Mouse (Mus musculus): ENCODE data around the gene Lpar2.

Gene Lpar2

DNA sequence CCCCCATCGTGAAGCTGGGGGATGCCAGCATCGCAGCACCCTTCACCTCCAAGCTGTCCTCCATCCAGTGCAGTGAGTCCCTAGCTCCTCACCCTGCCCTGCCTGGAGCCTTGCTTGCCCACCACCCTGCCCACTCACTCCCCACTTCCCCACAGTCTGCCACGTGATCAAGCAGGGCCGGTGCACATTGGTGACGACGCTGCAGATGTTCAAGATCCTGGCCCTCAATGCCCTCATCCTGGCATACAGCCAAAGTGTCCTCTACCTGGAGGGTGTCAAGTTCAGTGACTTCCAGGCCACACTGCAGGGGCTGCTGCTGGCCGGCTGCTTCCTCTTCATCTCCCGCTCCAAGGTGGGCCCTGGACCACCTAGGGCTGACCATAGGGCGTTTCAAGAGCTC lies 16.7 kb upstream of the Lpar2 start:
- peak in 1 of 2 experiments; percentile 26 for DNase-seq (ENCODE audit: low spot score in 2 of 2)

DNA sequence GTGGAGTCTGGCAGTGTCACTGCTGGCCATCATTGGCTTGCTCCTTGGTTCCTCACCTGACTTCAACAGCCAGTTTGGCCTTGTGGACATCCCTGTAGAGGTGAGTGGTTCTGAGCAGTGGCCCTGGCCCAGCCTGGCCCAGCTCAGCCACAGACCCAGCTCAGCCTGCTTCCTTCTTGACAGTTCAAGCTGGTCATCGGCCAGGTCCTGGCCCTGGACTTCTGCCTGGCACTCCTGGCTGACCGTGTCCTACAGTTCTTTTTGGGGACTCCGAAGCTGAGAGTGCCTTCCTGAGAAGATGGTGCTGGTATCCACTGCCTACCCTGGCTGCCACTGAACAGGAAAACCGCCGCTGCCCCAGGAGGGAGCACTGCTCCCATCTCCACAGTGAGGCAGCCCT lies 15.0 kb upstream of the Lpar2 start:
- DNase-seq (ENCODE audit: low spot score in 2 of 2), result peak; percentile 30 to 36

DNA sequence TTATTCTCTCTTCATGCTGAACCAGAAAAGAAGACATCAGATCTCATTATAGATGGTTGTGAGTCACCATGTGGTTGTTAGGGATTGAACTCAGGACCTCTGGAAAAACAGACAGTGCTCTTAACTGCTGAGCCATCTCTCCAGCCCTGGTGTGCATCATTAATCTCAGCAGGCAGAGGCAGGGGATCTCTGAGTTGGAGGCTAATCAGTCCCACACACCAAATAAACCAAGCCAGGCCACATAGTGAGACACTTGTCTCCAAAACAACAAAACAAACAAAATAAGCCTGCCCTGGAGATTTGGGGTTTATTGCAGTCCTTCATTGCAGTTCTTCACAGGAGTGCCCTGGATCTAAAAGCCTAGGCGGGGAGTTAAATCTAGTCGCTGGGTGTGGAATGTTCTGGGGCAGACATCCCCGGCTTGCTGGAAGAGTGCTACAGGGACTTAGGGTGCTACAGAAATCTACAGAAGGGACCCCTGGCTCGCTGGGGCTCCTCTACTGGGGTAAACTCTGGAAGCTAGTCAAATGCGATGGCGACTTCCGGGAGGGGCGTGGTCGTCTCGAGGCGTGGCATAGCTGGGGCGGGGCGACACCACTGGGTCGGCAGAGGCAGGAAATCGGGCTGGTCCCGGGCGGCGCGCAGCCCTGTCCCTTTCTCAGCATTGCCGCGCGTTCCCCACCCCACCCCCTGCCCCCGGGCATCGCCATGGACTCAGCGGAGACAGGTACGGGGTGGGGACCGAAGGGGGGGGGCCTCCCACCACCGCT lies 13.9 kb upstream of the Lpar2 start, which contains the start of gene Gmip:
Gene Gmip (plus strand): TSS at position 586 of the 770 bp plus-strand sequence.
- peak; percentile 75 to 78 for DNase-seq (ENCODE audit: low spot score in 2 of 2)

DNA sequence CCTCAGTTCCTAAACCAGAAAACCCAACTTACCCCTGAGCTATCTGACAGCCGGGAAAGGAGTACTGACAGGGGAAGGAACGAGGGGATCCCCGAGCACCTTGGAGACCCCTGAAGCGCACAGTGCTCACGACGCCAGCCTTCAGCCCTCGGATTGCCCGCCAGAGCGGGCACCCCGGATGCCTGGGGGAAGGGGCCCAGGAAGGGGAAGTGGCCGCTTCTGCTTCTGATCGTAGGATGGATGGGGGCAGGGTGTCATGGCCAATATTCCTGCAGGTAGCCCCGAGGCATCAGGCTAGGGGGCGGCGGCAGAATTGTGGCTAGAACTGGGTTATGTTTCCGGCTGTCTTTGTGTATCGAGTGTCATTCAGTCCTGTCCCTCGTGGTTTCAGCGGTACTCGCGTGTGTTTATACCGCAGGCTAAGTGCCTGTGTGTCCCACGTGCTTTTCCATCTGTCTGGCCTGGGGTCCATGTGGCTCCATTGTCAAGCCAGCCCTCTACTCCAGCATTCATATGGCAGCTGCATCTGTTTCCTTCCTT lies 13.3 kb upstream of the Lpar2 start:
- peak; percentile 65 to 80 for DNase-seq (ENCODE audit: low spot score in 2 of 2)

DNA sequence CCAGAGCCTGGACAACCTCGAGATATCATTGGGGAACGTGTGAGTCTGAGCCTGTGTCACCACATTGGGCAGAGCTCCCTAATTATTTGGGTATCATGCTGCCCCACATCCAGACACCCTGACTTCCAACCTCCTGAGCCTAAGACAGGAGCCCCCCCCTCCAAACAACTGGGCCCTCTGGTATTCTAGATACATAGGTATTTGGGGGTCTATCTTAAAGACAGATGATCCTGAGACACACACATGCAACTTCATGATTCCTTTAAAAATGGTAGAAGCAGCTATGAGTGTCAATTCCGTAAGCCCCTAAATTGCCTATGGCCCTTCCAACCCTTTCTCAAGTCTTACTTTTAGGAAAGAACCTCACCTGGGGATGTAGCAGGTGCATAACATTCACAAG lies 12.4 kb upstream of the Lpar2 start:
- DNase-seq (ENCODE audit: low spot score in 2 of 2), result peak in 1 of 2 experiments; percentile 15

DNA sequence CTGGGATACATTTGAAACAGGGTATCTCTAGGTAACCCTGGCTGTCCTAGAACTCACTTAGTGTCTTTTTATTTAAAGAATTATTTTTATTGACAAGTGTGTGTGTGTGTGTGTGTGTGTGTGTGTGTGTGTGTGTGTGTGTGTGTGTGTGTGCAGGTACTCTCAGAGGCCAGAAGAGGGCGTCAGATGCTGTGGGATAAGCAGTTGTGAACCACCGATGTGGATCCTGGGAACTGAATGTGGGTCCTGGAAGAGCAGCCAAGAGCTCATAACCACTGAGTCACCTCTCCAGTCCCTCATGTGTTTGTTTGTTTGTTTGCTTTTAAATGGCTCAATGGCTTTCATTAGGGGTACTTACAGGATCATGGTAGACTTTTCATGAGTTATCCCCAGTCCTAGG lies 7.3 kb upstream of the Lpar2 start:
- DNase-seq (ENCODE audit: low spot score in 2 of 2), result no peak

DNA sequence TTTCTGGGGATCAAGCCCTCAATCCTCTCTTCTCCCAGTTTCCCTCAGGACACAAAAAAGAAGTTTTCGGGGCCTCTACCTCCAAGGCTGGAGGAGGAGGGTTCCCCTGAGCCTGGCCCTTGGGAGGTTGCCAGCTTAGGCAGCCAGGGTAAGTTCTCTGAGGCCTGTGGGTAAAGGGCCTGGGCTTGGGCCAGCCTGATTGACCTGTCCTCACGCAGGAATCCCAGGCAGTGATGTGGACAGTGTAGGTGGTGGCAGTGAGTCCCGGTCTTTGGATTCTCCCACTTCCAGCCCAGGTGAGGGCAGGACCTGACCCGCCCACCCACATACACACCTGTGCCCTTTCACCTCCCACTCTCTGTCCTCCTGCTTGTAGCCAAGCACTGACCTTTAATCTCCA lies 6.8 kb upstream of the Lpar2 start:
- DNase-seq (ENCODE audit: low spot score in 2 of 2), result no peak

DNA sequence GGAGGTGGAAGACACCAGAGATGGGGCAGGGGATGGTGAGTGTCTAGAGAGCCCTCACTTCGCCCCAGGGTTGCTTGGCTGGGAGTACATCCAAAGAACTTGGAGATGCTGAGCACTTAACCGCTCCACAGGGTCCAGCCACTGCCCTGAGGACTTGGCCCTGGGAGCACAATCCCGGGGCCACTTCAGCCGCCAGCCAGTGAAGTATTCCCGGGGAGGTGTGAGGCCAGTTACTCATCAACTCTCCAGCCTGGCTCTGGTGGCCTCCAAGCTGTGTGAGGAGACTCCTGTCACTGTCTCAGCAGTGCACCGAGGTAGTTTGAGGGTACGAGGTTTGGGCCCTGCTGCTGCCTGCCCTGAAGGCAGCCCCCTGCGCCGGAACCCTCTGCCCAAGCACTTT lies 1.8 kb upstream of the Lpar2 start:
- DNase-seq (ENCODE audit: low spot score in 2 of 2), result no peak

DNA sequence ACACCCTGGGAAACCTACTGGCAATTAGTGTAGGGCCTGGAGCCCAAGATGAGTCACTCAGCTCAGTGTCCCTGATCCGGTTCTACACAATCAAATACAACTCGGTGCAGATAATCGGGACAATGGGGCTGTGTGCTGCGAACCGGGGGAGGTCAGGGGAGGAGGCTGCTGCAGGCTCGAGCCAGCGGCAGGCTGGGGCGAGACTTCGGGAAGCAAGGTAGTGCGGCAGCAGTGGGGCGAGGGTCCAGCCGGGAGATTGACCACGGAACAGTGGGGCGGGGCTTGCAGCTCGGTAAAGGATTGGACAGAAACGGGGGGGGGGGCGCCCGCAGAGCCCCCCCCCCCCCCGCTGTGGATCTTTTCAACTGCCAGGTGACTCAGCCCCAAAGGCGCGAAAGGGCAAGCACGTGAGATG lies 251 bp upstream of the Lpar2 start:
- peak in 1 of 2 experiments; percentile 60 for DNase-seq (ENCODE audit: low spot score in 2 of 2)

DNA sequence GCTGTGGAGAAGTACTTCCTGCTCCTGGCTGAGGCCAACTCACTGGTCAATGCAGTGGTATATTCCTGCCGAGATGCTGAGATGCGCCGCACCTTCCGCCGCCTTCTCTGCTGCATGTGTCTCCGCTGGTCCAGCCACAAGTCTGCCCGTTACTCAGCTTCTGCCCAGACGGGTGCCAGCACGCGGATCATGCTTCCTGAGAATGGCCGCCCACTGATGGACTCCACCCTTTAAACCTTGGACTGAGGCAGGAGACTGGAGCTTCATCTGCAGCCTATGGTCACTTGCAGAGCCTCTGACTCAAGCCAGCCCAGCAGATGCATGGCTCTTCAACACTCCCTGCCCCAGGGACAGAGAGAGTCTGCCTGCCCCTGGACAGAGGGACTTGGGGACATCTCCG lies 4.1 kb downstream of the Lpar2 start:
- DNase-seq (ENCODE audit: low spot score in 2 of 2), result no peak

DNA sequence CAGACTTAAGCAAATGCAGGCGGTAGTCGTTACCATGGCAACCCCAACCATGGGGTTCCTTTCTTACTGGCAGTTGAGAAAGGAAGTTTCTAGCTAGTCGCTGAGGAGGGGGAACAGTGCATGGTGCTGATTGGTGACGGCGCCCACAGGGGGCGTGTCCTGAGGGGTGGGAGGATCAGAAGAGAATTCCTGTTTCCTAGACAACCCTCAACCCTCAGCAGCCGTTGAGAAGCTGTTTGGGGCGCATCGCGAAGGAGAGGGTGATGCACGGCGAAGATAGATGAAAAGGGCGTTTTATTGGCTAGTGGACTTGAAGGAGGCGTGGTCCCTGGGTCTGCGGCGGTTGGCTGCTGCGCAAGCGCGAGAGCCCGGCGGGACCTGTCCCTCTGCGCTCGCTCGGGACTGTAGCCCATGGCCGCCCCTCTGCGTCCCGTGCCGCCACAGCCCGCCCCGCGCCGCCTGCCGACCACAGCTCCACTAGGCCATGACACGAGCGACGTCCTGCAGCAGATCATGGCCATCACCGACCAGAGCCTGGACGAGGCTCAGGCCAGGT lies 10.1 kb downstream of the Lpar2 start, which contains the start of gene Pbx4:
Gene Pbx4 (plus strand): TSS at position 194 of the 556 bp plus-strand sequence.
- peak; percentile 97 to 99 for DNase-seq (ENCODE audit: low spot score in 2 of 2)

DNA sequence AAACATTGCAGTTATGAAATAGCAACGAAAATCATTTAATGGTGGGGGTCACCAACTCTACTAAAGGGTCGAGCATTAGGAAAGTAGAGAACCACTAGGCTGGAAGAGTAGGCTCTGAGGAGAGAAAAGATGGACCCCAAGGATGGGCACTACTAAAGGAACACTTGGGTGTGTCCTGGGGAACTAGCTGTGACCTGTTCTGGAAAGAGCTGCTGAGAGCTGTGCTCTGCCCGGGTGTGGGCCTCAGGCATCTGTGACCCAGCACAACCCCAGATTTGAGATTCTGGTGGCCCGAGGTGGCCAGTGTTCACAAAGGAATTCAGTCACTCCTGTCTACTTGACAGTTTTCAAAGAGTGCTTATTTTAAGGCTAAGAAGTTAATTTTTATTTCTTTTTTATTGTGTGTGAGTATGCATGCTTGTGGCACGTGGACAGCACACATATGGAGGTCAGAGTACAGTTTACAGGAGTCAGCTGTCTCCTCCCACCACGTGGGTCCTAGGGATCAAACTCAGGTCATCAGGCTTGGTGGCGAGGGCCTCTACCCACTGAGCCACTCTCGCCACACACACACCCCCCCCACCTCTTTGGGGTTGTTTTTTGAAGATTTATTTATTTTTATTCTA lies 14.9 kb downstream of the Lpar2 start:
- no peak for DNase-seq (ENCODE audit: low spot score in 2 of 2)

DNA sequence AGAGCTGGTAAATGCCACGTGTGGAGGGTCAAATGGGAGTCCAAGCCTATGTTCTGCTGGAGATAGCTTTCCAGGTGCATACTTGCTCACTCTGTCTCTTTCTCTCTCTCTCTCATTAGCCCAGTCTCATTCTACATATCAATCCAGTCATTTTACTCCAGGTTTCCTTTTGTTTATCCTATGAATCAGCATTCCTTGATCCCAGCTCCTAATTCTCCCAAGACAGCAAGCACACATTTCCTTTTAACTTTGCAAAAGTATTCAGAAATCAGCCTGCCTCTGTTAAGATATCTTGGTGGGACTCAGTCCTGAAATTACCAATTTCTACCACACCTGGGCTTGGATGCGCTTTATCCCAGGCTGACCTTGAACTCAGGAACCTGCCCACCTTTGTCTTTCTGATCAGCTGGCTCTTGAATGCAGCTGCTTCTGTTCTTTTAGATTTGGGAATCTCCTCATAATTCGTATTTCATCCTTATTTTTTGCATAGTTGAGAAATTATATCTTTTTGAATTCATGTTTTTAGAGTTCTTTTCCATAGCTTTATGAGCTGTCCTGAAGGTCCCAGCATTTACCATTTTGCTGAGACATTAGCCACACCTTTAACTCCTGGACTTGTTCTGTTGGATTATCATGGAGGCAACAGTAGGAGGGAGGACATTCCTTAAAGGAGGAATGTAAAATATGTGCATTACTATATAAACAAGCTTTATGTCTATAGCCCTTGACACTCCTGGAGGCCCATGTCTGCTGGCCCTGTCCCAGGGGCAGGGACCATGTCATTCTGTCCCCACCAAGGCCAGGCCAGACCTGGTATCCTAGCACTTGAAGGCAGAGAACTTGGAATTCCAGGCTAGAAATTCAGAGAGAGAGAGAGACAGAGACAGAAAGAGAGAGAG lies 25.2 kb downstream of the Lpar2 start:
- no peak for DNase-seq (ENCODE audit: low spot score in 2 of 2)

DNA sequence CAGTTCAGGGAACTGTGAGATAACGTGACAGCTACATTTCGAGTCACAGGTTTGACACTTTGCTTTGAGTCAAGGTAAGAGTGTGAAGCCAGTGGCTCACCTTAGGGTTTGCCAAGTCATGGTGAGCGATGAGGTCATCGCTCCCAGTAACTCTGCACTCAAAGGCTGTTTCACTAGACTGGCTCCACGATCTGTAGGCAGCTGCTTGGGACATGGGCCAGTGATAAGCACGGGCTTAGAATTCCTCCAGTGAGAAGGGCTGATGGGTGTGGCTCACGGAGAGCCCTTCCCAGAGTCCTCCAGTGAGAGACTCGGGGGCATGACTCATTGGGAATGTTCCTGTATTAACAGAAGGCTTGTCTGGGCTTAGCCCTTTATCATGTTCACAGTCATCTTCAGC lies 26.7 kb downstream of the Lpar2 start:
- DNase-seq (ENCODE audit: low spot score in 2 of 2), result no peak

DNA sequence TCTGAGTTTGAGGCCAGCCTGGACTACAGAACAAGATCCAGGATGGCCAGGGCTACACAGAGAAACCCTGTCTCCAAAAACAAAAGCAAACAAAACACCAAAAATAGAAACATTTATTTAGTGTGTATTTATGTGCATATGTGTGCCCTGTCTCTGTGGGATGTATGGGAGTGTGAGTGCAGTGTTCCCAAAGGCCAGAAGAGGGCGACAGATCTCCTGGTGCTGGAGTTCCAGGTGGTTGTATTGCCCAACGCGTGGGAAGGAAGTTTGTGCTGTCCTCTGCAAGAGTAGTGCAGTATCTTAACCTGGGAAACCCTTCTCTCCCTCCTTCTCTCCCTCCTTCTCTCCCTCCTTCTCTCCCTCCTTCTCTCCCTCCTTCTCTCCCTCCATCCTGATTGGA lies 27.7 kb downstream of the Lpar2 start:
- no peak for DNase-seq (ENCODE audit: low spot score in 2 of 2)

DNA sequence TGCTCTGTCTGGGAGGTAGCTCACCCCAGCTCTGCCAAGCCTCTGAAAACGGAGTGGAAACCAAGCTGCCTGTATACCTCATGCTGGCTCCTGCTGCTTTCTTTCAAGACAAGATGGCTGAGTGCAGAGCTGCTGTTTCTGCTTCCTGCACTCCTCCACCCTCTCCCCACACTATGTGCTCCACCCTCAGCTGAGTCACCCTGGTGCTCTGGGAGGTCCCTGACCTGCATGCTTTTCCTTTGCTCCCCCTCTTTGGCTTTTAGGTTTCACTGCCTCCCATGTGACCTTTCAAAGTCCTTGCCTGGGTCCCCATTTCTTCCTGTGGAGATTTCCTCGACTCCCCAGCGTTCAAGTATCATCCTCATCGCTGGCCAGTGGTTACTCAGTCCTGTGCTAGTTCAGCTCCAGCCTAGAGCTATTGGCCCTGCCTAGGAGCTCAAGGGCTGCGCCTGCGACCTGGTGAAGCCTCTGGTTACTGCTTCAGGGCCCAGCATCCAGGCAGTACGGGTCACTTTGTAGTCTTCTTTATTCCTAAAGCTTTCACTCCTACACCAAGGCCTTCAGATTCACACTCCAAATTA lies 28.8 kb downstream of the Lpar2 start:
- no peak for DNase-seq (ENCODE audit: low spot score in 2 of 2)

DNA sequence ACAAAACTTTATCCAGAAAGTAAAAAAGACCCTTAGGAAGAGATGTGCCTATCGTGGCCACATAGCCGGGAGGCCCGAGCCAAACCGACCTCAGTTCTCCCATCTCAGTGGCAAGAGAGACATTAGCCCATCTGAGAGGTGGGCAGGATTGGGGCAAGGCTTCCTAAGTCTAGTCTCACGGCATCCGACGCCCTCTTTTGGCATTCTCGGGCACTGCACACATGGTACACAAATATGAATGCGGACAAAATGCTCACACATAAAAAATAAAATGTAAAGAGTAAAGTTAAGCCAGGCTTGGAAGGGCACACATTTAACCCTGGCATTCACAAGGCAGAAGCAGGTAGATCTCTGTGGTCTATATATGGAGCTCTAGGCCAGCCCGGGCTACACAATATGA lies 31.6 kb downstream of the Lpar2 start:
- DNase-seq (ENCODE audit: low spot score in 2 of 2), result no peak

DNA sequence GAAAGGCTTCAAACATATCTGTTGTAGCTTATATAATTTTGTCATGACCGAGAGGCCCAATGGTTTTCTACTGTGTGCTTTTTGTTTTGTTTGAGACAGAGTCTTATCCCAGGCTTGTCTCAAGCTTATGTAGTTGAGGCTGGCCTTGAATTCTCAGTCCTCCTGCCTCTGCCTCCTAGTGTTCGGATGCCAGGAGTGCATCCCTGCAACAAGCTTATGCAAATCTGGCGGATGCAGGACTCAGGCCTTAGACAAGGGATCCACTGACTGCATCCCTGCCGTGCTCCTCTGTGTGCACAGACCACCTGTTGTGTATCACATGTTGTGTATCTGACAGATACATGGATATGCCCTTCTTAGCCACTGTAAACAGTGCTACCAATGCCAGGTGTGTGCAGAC lies 38.6 kb downstream of the Lpar2 start:
- DNase-seq (ENCODE audit: low spot score in 2 of 2), result no peak

DNA sequence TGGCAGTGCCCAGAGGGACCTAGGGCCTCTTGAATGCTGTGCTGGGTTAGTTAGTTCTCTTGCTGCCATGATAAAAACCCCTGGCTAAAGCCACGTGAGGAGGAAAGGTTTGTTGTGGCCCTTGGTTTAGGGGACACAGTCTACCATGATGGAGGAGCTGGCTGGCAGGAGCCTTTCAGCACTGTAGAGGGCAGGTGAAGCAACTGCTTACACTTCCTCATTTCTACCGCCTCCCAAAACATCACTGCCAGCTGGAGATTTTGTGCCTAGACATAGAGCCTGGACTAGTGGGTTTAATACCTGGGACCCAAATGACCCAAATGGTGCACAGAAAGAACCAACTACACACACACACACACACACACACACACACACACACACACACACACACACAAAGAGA lies 39.0 kb downstream of the Lpar2 start:
- no peak for DNase-seq (ENCODE audit: low spot score in 2 of 2)

DNA sequence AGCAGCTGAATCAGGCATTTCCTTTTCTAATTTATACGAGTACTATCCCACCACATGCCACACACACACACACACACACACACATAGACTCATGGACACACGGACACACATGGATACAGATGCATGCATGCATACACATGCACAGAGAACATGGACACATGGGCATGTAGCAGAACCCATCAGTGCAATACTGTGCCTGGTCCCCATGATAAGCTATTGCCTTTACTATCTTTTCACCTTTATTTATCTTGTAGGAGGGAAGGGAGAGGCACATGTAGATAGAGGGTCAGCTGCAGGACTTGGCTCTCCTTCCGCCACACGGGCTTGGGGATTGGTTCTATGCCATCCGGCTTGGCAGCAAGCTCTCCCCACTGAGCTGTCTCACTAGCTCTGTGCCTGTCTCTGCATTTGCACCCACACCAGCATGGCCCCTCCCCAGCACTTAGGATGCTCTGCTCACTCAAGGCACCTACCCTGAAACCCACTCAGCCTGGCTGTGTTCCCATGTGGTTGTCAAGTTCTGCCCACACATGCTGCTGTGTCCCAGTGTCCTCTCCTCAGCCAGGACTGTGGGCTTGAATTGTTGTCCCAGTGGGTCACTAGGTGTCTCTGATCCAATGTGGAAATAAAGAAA lies 41.3 kb downstream of the Lpar2 start:
- no peak for DNase-seq (ENCODE audit: low spot score in 2 of 2)

DNA sequence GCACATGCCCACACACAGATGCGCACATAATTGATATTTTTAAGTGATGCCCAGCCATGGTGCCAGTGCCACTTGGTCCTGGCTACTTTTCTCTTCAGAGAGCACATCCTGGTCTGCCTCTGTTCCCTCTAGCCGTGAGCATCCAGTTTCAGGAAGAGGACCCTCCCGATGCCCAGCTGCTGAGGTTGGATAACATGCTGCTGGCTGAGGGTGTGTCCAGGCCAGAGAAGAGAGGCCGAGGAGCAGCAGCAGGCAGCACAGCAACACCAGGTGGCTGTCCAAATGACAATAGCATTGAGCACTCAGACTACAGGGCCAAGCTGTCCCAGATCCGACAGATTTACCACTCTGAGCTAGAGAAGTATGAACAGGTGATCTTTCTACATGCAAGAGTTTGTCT lies 42.0 kb downstream of the Lpar2 start:
- DNase-seq (ENCODE audit: low spot score in 2 of 2), result no peak
